In genomic region chr13:31924506-31924905, GRCm38 (mm10) we compare ENCODE assay signal across 29 mouse cellular contexts.
DNase-seq lines count a peak whose midpoint lies in the region; ATAC-seq and TF ChIP-seq lines count a peak whose summit lies in the region.
"Had no signal": no experiment of that assay in that cellular context is flagged by ENCODE, and none has a peak within 500 bp of the region (broad histone marks: within the 10 kb centered on the region; RNA-seq: fewer than 3 reads in every experiment).

No protein-coding gene starts in this region.

- WGBS in liver, embryonic 13.5 days (ENCODE audit: insufficient replicate concordance) = 23% methylated on average over 4 of the region's 4 CpGs

- intact Hi-C loops in left cerebral cortex, postnatal 14 days (cut with DNase I) = no loop called here

- peak overlapping the region; percentile 45; the same call in 1 of the 2 replicates for H3K4me3 ChIP-seq in G1E (ENCODE audit: low read depth, low read length)
- no peak overlapping the region for H3K4me3 ChIP-seq in liver, embryonic 13.5 days (replicated peaks)
- H3K4me3 ChIP-seq: heart, embryonic 10.5 days; heart, embryonic 15.5 days; layer of hippocampus, adult 2 months; left cerebral cortex, adult 2 months; midbrain, embryonic 12.5 days; neural tube, embryonic 13.5 days; stomach, embryonic 15.5 days had no signal

- peak overlapping the region; percentile 39; the same call in 1 of the 2 replicates for H3K27ac ChIP-seq in liver, embryonic 13.5 days
- H3K27ac ChIP-seq: heart, embryonic 10.5 days; heart, embryonic 15.5 days; layer of hippocampus, adult 2 months; left cerebral cortex, adult 2 months; midbrain, embryonic 12.5 days; neural tube, embryonic 13.5 days; stomach, embryonic 15.5 days had no signal

- TF ChIP-seq CTCF in G1E (IDR thresholded peaks at IDR 0.05; ENCODE audit: low read depth, low read length) = no peak

- H3K9ac ChIP-seq in liver, embryonic 13.5 days = no peak overlapping the region
- H3K9ac ChIP-seq: heart, embryonic 15.5 days; lung, embryonic 14.5 days; midbrain, embryonic 12.5 days; neural tube, embryonic 13.5 days; stomach, embryonic 15.5 days had no signal

- no peak overlapping the region for H3K4me2 ChIP-seq in liver, embryonic 13.5 days
- H3K4me2 ChIP-seq: heart, embryonic 15.5 days; lung, embryonic 14.5 days; midbrain, embryonic 12.5 days; neural tube, embryonic 13.5 days; stomach, embryonic 15.5 days had no signal

- H3K9me3 ChIP-seq in G1E (replicated peaks) = no peaks in the 10 kb centered on the region
- no peaks in the 10 kb centered on the region for H3K9me3 ChIP-seq in liver, embryonic 13.5 days (replicated peaks)
- H3K9me3 ChIP-seq: heart, embryonic 10.5 days; heart, embryonic 15.5 days; midbrain, embryonic 12.5 days; neural tube, embryonic 13.5 days; stomach, embryonic 15.5 days had no signal

- H3K27me3 ChIP-seq in G1E (ENCODE audit: insufficient read depth, low read length) = no peaks in the 10 kb centered on the region
- no peaks in the 10 kb centered on the region for H3K27me3 ChIP-seq in liver, embryonic 13.5 days
- H3K27me3 ChIP-seq: heart, embryonic 15.5 days; midbrain, embryonic 12.5 days; neural tube, embryonic 13.5 days; Patski; stomach, embryonic 15.5 days had no signal

- ATAC-seq in G1E (ENCODE audit: extremely low read depth, insufficient number of reproducible peaks, low FRiP score, poor library complexity, severe bottlenecking) = peak; percentile 92
- ATAC-seq in liver, embryonic 13.5 days (ENCODE audit: low read depth) = peak; percentile 92
- ATAC-seq in megakaryocyte progenitor cell, adult 5-6 weeks (replicated peaks; ENCODE audit: poor library complexity) = peak; percentile 93
- ATAC-seq: CD4-positive, CD25-positive, alpha-beta regulatory T cell, adult 4 months; forebrain, embryonic 14.5 days; hindbrain, embryonic 16.5 days; Patski had no signal

- no peaks in the 10 kb centered on the region for H3K36me3 ChIP-seq in G1E (replicated peaks)
- H3K36me3 ChIP-seq in liver, embryonic 13.5 days = no peaks in the 10 kb centered on the region
- H3K36me3 ChIP-seq: heart, embryonic 10.5 days; heart, embryonic 15.5 days; midbrain, embryonic 12.5 days; neural tube, embryonic 13.5 days; stomach, embryonic 15.5 days had no signal

- peaks cover 53% of the 10 kb centered on the region for H3K4me1 ChIP-seq in G1E (ENCODE audit: insufficient read depth, low read depth, low read length)
- peaks cover 18% of the 10 kb centered on the region for H3K4me1 ChIP-seq in liver, embryonic 13.5 days (replicated peaks)
- H3K4me1 ChIP-seq: heart, embryonic 10.5 days; heart, embryonic 15.5 days; midbrain, embryonic 12.5 days; neural tube, embryonic 13.5 days; stomach, embryonic 15.5 days had no signal

- DNase-seq in G1E (ENCODE audit: low spot score) (peak; percentile 41), MN1 (ENCODE audit: low spot score) (no peak)
- DNase-seq in c-Kit-positive CD71-positive TER-119-negative erythroid progenitor cells, embryonic 14.5 days (ENCODE audit: low read depth) = peak; percentile 38
- DNase-seq in liver, embryonic 13.5 days = peak; percentile 16
- DNase-seq in left cerebral cortex, postnatal 14 days (ENCODE audit: low spot score in 2 of 2) = no peak
- DNase-seq in right cerebral cortex, postnatal 25 days = no peak
- DNase-seq: adrenal gland, postnatal 14 days; cerebellum, adult 2 months; cerebellum, postnatal 25 days; gastrocnemius, postnatal 25 days; heart, adult 11 months; kidney, adult 18-20 months; kidney, postnatal 36 days; left cerebral cortex, postnatal 4 days; lung, embryonic 14.5 days; lung, postnatal 14 days; thymus, postnatal 25 days had no signal

Comparison
In these comparisons a context has a peak if more than half of its experiments do, and no peak if none do; other contexts are left out.
1. DNase-seq: peak in G1E (single experiment), c-Kit-positive CD71-positive TER-119-negative erythroid progenitor cells, embryonic 14.5 days (single experiment) and liver, embryonic 13.5 days (single experiment); none in MN1 (single experiment), left cerebral cortex, postnatal 14 days (0 of 2) and right cerebral cortex, postnatal 25 days (single experiment).
2. Peak in every context shown above with its lines, with median percentiles within 50 percentile points of each other: ATAC-seq.